19 mouse cellular contexts compared by ENCODE assay signal in genomic region chr10:40950176-40950575, GRCm38 (mm10).
"Had no signal": no experiment of that assay in that cellular context is flagged by ENCODE, and none has a peak within 500 bp of the region (broad histone marks: within the 10 kb centered on the region; RNA-seq: fewer than 3 reads in every experiment).

No protein-coding gene starts in this region.

- H3K27me3 ChIP-seq: limb, embryonic 13.5 days; liver, embryonic 12.5 days; liver, embryonic 15.5 days; midbrain, embryonic 12.5 days; midbrain, embryonic 15.5 days; neural tube, embryonic 12.5 days; neural tube, embryonic 15.5 days; stomach, embryonic 15.5 days had no signal

- H3K4me2 ChIP-seq: limb, embryonic 13.5 days; liver, embryonic 12.5 days; liver, embryonic 15.5 days; midbrain, embryonic 12.5 days; midbrain, embryonic 15.5 days; neural tube, embryonic 12.5 days; neural tube, embryonic 15.5 days; stomach, embryonic 15.5 days had no signal

- H3K9ac ChIP-seq: limb, embryonic 13.5 days; liver, embryonic 12.5 days; liver, embryonic 15.5 days; midbrain, embryonic 12.5 days; midbrain, embryonic 15.5 days; neural tube, embryonic 12.5 days; neural tube, embryonic 15.5 days; stomach, embryonic 15.5 days had no signal

- H3K4me3 ChIP-seq: limb, embryonic 10.5 days; limb, embryonic 13.5 days; liver, embryonic 12.5 days; liver, embryonic 15.5 days; midbrain, embryonic 12.5 days; midbrain, embryonic 15.5 days; neural tube, embryonic 12.5 days; neural tube, embryonic 15.5 days; stomach, embryonic 15.5 days had no signal

- H3K9me3 ChIP-seq: limb, embryonic 10.5 days; limb, embryonic 13.5 days; liver, embryonic 12.5 days; liver, embryonic 15.5 days; midbrain, embryonic 12.5 days; midbrain, embryonic 15.5 days; neural tube, embryonic 12.5 days; neural tube, embryonic 15.5 days; stomach, embryonic 15.5 days had no signal

- ATAC-seq: intestine, embryonic 16.5 days; liver, embryonic 12.5 days; lung, postnatal 0 days; midbrain, embryonic 15.5 days had no signal

- H3K27ac ChIP-seq: limb, embryonic 10.5 days; limb, embryonic 13.5 days; liver, embryonic 12.5 days; liver, embryonic 15.5 days; macrophage; midbrain, embryonic 12.5 days; midbrain, embryonic 15.5 days; neural tube, embryonic 12.5 days; neural tube, embryonic 15.5 days; stomach, embryonic 15.5 days had no signal

- H3K4me1 ChIP-seq: limb, embryonic 10.5 days; limb, embryonic 13.5 days; liver, embryonic 12.5 days; liver, embryonic 15.5 days; midbrain, embryonic 12.5 days; midbrain, embryonic 15.5 days; neural tube, embryonic 12.5 days; neural tube, embryonic 15.5 days; stomach, embryonic 15.5 days had no signal

- DNase-seq: kidney, adult 2 months; liver; lung, adult 2 months; right cerebral cortex, adult 18-20 months; right cerebral cortex, postnatal 14 days; right cerebral cortex, postnatal 4 days; thymus, postnatal 25 days had no signal

- H3K36me3 ChIP-seq: liver, embryonic 12.5 days; liver, embryonic 15.5 days; stomach, embryonic 15.5 days had no signal
